Mouse (Mus musculus) embryonic facial prominence, embryonic 11.5 days (tissue): ENCODE measurements at regions not wholly inside any gene's neighbourhood (a gene's known extent, or its start where the extent isn't known, plus 50 kb on each side); places are given as distances from the start of the nearest gene placed in this dataset.

ENCODE experiments used
- ATAC-seq: fragments of 200-750 bp; cut with Nextera tagmentation; replicated peaks from 2 replicates; pipeline ENCODE4 v1.8.0; 2017; ENCODE audit warnings: low read depth; ENCODE audit not compliant: insufficient number of reproducible peaks, low FRiP score, low TSS enrichment
- DNase-seq: peaks from one replicate; pipeline ENCODE4 v3.0.0-alpha.2; 2015; ENCODE audit warnings: low spot score
- H3K27ac ChIP-seq: fragments of 300-500 bp; sonication (generic); replicated peaks from 2 replicates; pipeline ENCODE4 v1.5.1; 2014; ENCODE audit warnings: mild to moderate bottlenecking, low read depth, low read length, control low read depth
- H3K27me3 ChIP-seq: fragments of 300-500 bp; sonication (generic); 2 replicates; pipeline ENCODE4 v1.6.1; 2014; ENCODE audit warnings: mild to moderate bottlenecking, low read length, moderate library complexity, mixed read lengths; ENCODE audit not compliant: control insufficient read depth, insufficient read depth
- H3K36me3 ChIP-seq: fragments of 300-500 bp; sonication (generic); replicated peaks from 2 replicates; pipeline ENCODE4 v1.6.1; 2014; ENCODE audit warnings: low read depth, mild to moderate bottlenecking, low read length, moderate library complexity, mixed read lengths; ENCODE audit not compliant: control insufficient read depth, insufficient read depth
- H3K4me1 ChIP-seq: fragments of 300-500 bp; sonication (generic); 2 replicates; pipeline ENCODE4 v1.6.1; 2014; ENCODE audit warnings: low read length, mixed read lengths; ENCODE audit not compliant: control insufficient read depth, insufficient read depth
- H3K4me2 ChIP-seq: fragments of 300-500 bp; sonication (generic); 2 replicates; pipeline ENCODE4 v1.6.1; 2014; ENCODE audit warnings: low read depth, mild to moderate bottlenecking, control low read depth, low read length, moderate library complexity
- H3K4me3 ChIP-seq: fragments of 300-500 bp; sonication (generic); 2 replicates; pipeline ENCODE4 v1.5.1; 2014; ENCODE audit warnings: low read depth, low read length, control low read depth
- H3K9ac ChIP-seq: fragments of 300-500 bp; sonication (generic); replicated peaks from 2 replicates; pipeline ENCODE4 v1.6.1; 2014; ENCODE audit warnings: mild to moderate bottlenecking, control low read depth, low read length
- H3K9me3 ChIP-seq: fragments of 300-500 bp; sonication (generic); replicated peaks from 2 replicates; pipeline ENCODE4 v1.6.1; 2016; ENCODE audit warnings: mild to moderate bottlenecking, low read length, inconsistent platforms, mixed read lengths; ENCODE audit not compliant: control insufficient read depth
- WGBS: fragments of 180-500 bp; shearing (Covaris S2); extraction: QIAGEN DNeasy Blood & Tissue Kit; methylation state at CpG from one replicate; pipeline ENCODE4 v1.1.7; 2014; 5-methylcytosine and 5-hydroxymethylcytosine counted together

- ATAC-seq (no peak), DNase-seq (no peak)
- Histone ChIP-seq H3K27me3 (no peaks in the 10 kb centered on the region), H3K9me3 (no peaks in the 10 kb centered on the region), H3K9ac (no peak overlapping the region), H3K4me2 (no peak overlapping the region), H3K4me3 (no peak overlapping the region), H3K4me1 (no peaks in the 10 kb centered on the region), H3K27ac (no peak overlapping the region), H3K36me3 (no peaks in the 10 kb centered on the region)
- WGBS: 81% methylated on average over 2 of the region's 2 CpGs
Measured at GRCm38 (mm10) chr16:24324917-24325316, 68.4 kb upstream of the Lpp start.

GRCm38 (mm10) chr16:24318723-24319437, 74.4 kb upstream of the Lpp start:
- Histone ChIP-seq H3K9me3 (no peaks in the 10 kb centered on the region), H3K9ac (no peak overlapping the region), H3K4me3 (no peak overlapping the region), H3K27ac (no peak overlapping the region), H3K36me3 (no peaks in the 10 kb centered on the region), H3K4me2 (no peak overlapping the region), H3K27me3 (no peaks in the 10 kb centered on the region), H3K4me1 (no peaks in the 10 kb centered on the region)
- DNase-seq: no peak
- no peak for ATAC-seq
- WGBS: 86% methylated on average over 8 of the region's 8 CpGs

DNA sequence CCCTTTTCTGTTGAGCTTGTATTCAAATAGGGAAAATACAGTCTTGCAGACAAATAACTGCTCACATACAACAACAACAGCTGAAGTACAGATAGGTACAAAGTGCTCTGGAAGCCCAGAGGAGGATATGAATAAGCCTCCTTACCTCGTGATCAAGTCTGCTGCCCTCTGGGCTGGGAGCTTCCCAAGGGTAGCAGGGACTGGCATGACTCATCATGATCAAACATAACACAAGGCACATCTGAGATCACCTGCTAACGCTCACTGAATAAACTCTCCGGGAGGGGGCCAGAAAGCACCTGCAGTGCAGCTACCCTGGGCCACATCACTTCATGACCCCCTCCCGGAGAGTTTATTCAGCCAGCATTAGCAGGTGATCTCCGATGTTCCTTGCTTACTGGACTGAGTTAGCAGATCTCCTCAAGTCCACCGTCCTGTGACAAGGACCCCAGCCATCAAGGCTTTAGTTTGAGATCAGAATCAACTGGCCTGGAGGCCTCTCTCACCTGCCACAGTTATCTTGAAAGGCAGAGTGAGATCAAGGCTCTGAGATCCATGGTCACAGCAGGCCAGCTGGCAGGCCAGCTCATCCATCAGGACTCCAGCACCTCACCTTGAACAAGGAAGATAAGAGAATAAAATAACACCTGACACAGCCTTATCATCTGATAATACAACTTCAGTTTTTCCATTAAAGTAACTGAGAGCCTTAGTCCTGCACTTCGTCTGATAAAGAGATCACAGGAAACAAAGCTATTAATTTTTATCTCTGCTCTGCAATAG, 79.6 kb upstream of the Lpp start:
- no peak overlapping the region for H3K4me2 ChIP-seq
- DNase-seq: no peak
- no peaks in the 10 kb centered on the region for H3K4me1 ChIP-seq
- H3K4me3 ChIP-seq: no peak overlapping the region
- 78% methylated on average over 7 of the region's 7 CpGs for WGBS
- no peaks in the 10 kb centered on the region for H3K27me3 ChIP-seq
- ATAC-seq: no peak
- no peak overlapping the region for H3K9ac ChIP-seq
- H3K9me3 ChIP-seq: no peaks in the 10 kb centered on the region
- no peaks in the 10 kb centered on the region for H3K36me3 ChIP-seq
- H3K27ac ChIP-seq: no peak overlapping the region

DNA sequence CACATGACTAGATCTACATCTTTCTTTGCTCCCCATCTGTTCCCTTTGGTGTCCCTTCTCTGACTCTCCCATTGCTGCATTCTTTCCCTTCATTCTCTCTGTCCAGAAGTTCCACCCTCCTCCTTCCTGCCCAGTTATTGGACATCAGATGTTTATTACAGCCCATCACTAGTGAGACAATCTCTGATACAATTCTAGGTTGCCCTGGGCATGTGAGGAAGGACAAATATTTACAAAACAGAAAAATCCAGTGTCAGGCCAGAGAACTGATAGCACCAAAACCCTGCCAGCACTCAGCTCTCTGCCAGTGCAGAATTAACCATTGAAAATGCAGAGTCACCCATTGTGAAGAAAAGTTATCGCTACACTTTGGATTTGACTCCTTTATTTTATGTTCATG, 87.9 kb upstream of the Lpp start:
- DNase-seq (no peak), ATAC-seq (no peak)
- no peaks in the 10 kb centered on the region for H3K36me3 ChIP-seq
- WGBS: 97% methylated on average over 1 of the region's 1 CpGs
- H3K27ac ChIP-seq: no peak overlapping the region
- no peaks in the 10 kb centered on the region for H3K4me1 ChIP-seq
- H3K9me3 ChIP-seq: no peaks in the 10 kb centered on the region
- no peak overlapping the region for H3K4me2 ChIP-seq
- H3K4me3 ChIP-seq: no peak overlapping the region
- no peak overlapping the region for H3K9ac ChIP-seq
- no peaks in the 10 kb centered on the region for H3K27me3 ChIP-seq

GRCm38 (mm10) chr16:24296790-24297189, 96.5 kb upstream of the Lpp start:
- Histone ChIP-seq H3K4me2 (no peak overlapping the region), H3K4me1 (no peaks in the 10 kb centered on the region), H3K27me3 (no peaks in the 10 kb centered on the region), H3K27ac (no peak overlapping the region), H3K9ac (no peak overlapping the region), H3K4me3 (no peak overlapping the region), H3K36me3 (no peaks in the 10 kb centered on the region), H3K9me3 (no peaks in the 10 kb centered on the region)
- ATAC-seq (no peak), DNase-seq (no peak)
- WGBS: 43% methylated on average over 3 of the region's 3 CpGs

GRCm38 (mm10) chr16:24295626-24296440, 97.5 kb upstream of the Lpp start:
- no peak overlapping the region for H3K27ac ChIP-seq
- ATAC-seq (no peak), DNase-seq (no peak)
- no peak overlapping the region for H3K4me3 ChIP-seq
- H3K4me2 ChIP-seq: no peak overlapping the region
- no peaks in the 10 kb centered on the region for H3K27me3 ChIP-seq
- 81% methylated on average over 7 of the region's 7 CpGs for WGBS
- H3K9ac ChIP-seq: no peak overlapping the region
- H3K4me1 ChIP-seq: no peaks in the 10 kb centered on the region
- H3K36me3 ChIP-seq: no peaks in the 10 kb centered on the region
- H3K9me3 ChIP-seq: no peaks in the 10 kb centered on the region

DNA sequence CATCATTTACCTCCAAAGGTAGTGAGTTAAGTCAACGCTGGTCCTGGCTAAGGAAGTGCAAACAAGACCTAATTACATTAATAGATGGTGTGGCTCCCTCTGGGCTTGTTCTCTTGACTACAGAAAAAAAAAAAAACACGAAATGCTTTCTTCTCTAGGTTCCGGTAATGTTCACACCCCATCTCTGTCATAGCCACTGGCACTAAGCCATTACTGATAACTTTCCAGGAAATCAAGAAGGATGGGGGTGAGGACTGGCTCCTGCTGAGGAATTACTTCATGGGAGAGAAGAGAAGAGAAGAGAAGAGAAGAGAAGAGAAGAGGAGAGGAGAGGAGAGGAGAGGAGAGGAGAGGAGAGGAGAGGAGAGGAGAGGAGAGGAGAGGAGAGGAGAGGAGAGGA, 109.1 kb upstream of the Lpp start:
- H3K4me3 ChIP-seq: no peak overlapping the region
- WGBS: 36% methylated on average over 3 of the region's 3 CpGs
- ATAC-seq (no peak), DNase-seq (no peak)
- no peak overlapping the region for H3K27ac ChIP-seq
- no peaks in the 10 kb centered on the region for H3K27me3 ChIP-seq
- no peaks in the 10 kb centered on the region for H3K9me3 ChIP-seq
- H3K4me2 ChIP-seq: no peak overlapping the region
- no peak overlapping the region for H3K9ac ChIP-seq
- H3K4me1 ChIP-seq: no peaks in the 10 kb centered on the region; the same call in 1 of the 2 replicates
- no peaks in the 10 kb centered on the region for H3K36me3 ChIP-seq
